Mouse (Mus musculus): ENCODE data around the gene Gpr3.

GRCm38 (mm10) chr4:133234771-133235170 lies 22.4 kb upstream of the Gpr3 start:
- TF ChIP-seq CTCF (IDR thresholded peaks at IDR 0.05; ENCODE audit: borderline replicate concordance, control insufficient read depth, extremely low read depth, insufficient read depth, low read length, poor library complexity) (no peak), POLR2A (IDR thresholded peaks at IDR 0.05; ENCODE audit: control insufficient read depth, extremely low read depth, insufficient read depth, low read length, poor library complexity) (no peak)
